Mouse (Mus musculus) ovary, adult 2 months (tissue): ENCODE measurements around the gene Tex29. TPM values are rescaled to one million over a fixed set of nuclear protein-coding genes. Genes with fewer than 3 reads are reported as not detected.

ENCODE experiments used
- polyA plus RNA-seq: library from polyadenylated mRNA; depleted of rRNA; stranded (reverse); fragments of >200 nt; gene quantifications from 2 replicates; pipeline ENCODE4 v1.2.3, GENCODE M21; 2012; rRNA removed

Gene Tex29
- not detected in 2 replicates for polyA plus RNA-seq

DNA sequence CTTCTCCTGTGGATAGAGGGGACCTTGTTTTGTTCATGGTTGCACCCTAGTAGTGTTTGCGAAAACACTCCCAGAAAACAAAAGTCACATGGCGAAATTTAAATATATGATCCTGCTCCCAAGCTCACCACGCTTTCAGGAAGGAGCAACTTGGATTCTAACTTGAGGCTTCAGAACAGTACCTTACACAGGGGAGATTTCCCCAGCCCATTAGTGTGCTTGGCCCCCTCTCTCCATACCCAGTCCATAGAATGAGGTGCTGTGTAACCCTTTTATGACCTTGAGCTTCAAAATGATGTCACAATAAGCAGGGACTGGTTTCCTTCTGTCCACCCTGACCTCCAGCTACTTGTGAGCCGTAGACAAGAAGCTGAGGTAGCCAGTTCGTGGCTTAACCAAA, at the start of gene Tex29:
Gene Tex29 (plus strand): TSS at position 301 of the 400 bp plus-strand sequence.

Other genes with a start within 250 kb of the Tex29 start
- gene Ankrd10, start 204.7 kb upstream of the Tex29 start, polyA plus RNA-seq = 181 and 193 TPM in 2 replicates
- not detected in 2 replicates for gene 1700016D06Rik, start 139.4 kb upstream of the Tex29 start, polyA plus RNA-seq
- 39.7 and 46.7 TPM in 2 replicates for gene Arhgef7, start 112.8 kb upstream of the Tex29 start, polyA plus RNA-seq